Mouse (Mus musculus): ENCODE results near the gene Nrm.

Gene Nrm

GRCm38 (mm10) chr17:35861198-35861857, at the start of gene Nrm:
Gene Nrm, plus strand, starts transcription at chr17:35861318.
- DNase-seq (ENCODE audit: low read depth, low spot score), result peak; percentile 90

- no peak for DNase-seq (ENCODE audit: low read depth, low spot score)
Observed at GRCm38 (mm10) chr17:35812307-35812706, 48.8 kb upstream of the Nrm start.

- DNase-seq (ENCODE audit: low read depth, low spot score), result no peak
Observed at GRCm38 (mm10) chr17:35812736-35813135, 48.4 kb upstream of the Nrm start.

GRCm38 (mm10) chr17:35813245-35813647, 47.9 kb upstream of the Nrm start:
- peak; percentile 19 for DNase-seq (ENCODE audit: low read depth, low spot score)

GRCm38 (mm10) chr17:35813653-35814052, 47.5 kb upstream of the Nrm start:
- DNase-seq (ENCODE audit: low read depth, low spot score), result peak; percentile 51

- no peak for DNase-seq (ENCODE audit: low read depth, low spot score)
Observed at GRCm38 (mm10) chr17:35814678-35815077, 46.4 kb upstream of the Nrm start.

- DNase-seq (ENCODE audit: low read depth, low spot score), result no peak
Observed at GRCm38 (mm10) chr17:35815836-35816235, 45.3 kb upstream of the Nrm start.

- DNase-seq (ENCODE audit: low read depth, low spot score), result no peak
Observed at GRCm38 (mm10) chr17:35816686-35817085, 44.4 kb upstream of the Nrm start.

GRCm38 (mm10) chr17:35817226-35817625, 43.9 kb upstream of the Nrm start:
- DNase-seq (ENCODE audit: low read depth, low spot score), result no peak

GRCm38 (mm10) chr17:35820111-35820510, 41.0 kb upstream of the Nrm start:
- no peak for DNase-seq (ENCODE audit: low read depth, low spot score)

- peak; percentile 53 for DNase-seq (ENCODE audit: low read depth, low spot score)
Observed at GRCm38 (mm10) chr17:35821439-35822430, 39.4 kb upstream of the Nrm start, which contains the start of gene Ier3. Gene Ier3, plus strand, starts transcription at chr17:35821684.

- no peak for DNase-seq (ENCODE audit: low read depth, low spot score)
Observed at GRCm38 (mm10) chr17:35822564-35822963, 38.6 kb upstream of the Nrm start.

- peak; percentile 86 for DNase-seq (ENCODE audit: low read depth, low spot score)
Observed at GRCm38 (mm10) chr17:35822964-35823937, 37.9 kb upstream of the Nrm start, which contains the start of gene Flot1. Gene Flot1, plus strand, starts transcription at chr17:35823230.

- peak; percentile 31 for DNase-seq (ENCODE audit: low read depth, low spot score)
Observed at GRCm38 (mm10) chr17:35824402-35824801, 36.7 kb upstream of the Nrm start.

GRCm38 (mm10) chr17:35825109-35825850, 35.8 kb upstream of the Nrm start:
- DNase-seq (ENCODE audit: low read depth, low spot score), result no peak

- DNase-seq (ENCODE audit: low read depth, low spot score), result peak; percentile 96
Observed at GRCm38 (mm10) chr17:35829737-35830136, 31.4 kb upstream of the Nrm start.

- no peak for DNase-seq (ENCODE audit: low read depth, low spot score)
Observed at GRCm38 (mm10) chr17:35832400-35833238, 28.5 kb upstream of the Nrm start.

- no peak for DNase-seq (ENCODE audit: low read depth, low spot score)
Observed at GRCm38 (mm10) chr17:35833239-35833751, 27.8 kb upstream of the Nrm start.

GRCm38 (mm10) chr17:35833894-35834293, 27.2 kb upstream of the Nrm start:
- no peak for DNase-seq (ENCODE audit: low read depth, low spot score)

Data from CD4-positive, CD25-positive, alpha-beta regulatory T cell, adult 2 months (primary cell).